Mouse (Mus musculus) lung, embryonic 14.5 days (tissue): ENCODE measurements at regions not wholly inside any gene's neighbourhood (a gene's known extent, or its start where the extent isn't known, plus 50 kb on each side); places are given as distances from the start of the nearest gene placed in this dataset.

ENCODE experiments used
- ATAC-seq: fragments of 200-750 bp; cut with Nextera tagmentation; 2 replicates; pipeline ENCODE4 v1.8.0; 2017; ENCODE audit warnings: mild to moderate bottlenecking, moderate TSS enrichment, moderate library complexity; ENCODE audit not compliant: insufficient read depth
- DNase-seq: peaks from one replicate; pipeline ENCODE4 v3.0.0-alpha.2; 2015
- H3K27ac ChIP-seq: fragments of 300-500 bp; sonication (generic); 2 replicates; pipeline ENCODE4 v1.5.1; 2014; ENCODE audit warnings: low read depth, mild to moderate bottlenecking, moderate library complexity
- H3K27me3 ChIP-seq: fragments of 300-500 bp; sonication (generic); 2 replicates; pipeline ENCODE4 v1.6.1; 2014; ENCODE audit warnings: low read length, control low read depth; ENCODE audit not compliant: insufficient read depth
- H3K36me3 ChIP-seq: fragments of 300-500 bp; sonication (generic); 2 replicates; pipeline ENCODE4 v1.6.1; 2014; ENCODE audit warnings: control low read depth; ENCODE audit not compliant: insufficient read depth
- H3K4me1 ChIP-seq: fragments of 300-500 bp; sonication (generic); 2 replicates; pipeline ENCODE4 v1.6.1; 2014; ENCODE audit warnings: antibody characterized with exemption, control low read depth; ENCODE audit not compliant: insufficient read depth
- H3K4me2 ChIP-seq: fragments of 300-500 bp; sonication (generic); 2 replicates; pipeline ENCODE4 v1.6.1; 2014; ENCODE audit warnings: mild to moderate bottlenecking
- H3K4me3 ChIP-seq: fragments of 300-500 bp; sonication (generic); 2 replicates; pipeline ENCODE4 v1.5.1; 2014; ENCODE audit warnings: low read depth, low read length
- H3K9ac ChIP-seq: fragments of 300-500 bp; sonication (generic); 2 replicates; pipeline ENCODE4 v1.6.1; 2014
- H3K9me3 ChIP-seq: fragments of 300-500 bp; sonication (generic); 2 replicates; pipeline ENCODE4 v1.6.1; 2016; ENCODE audit warnings: low read depth, low read length, control low read depth
- CTCF ChIP-seq: IDR thresholded peaks from 2 replicates; pipeline ENCODE4 v1.5.1; 2016; ENCODE audit warnings: antibody characterized with exemption, low read depth
- WGBS: fragments of 180-500 bp; shearing (Covaris S2); extraction: QIAGEN DNeasy Blood & Tissue Kit; methylation state at CpG from one replicate; pipeline ENCODE4 v1.1.7; 2014; 5-methylcytosine and 5-hydroxymethylcytosine counted together

DNA sequence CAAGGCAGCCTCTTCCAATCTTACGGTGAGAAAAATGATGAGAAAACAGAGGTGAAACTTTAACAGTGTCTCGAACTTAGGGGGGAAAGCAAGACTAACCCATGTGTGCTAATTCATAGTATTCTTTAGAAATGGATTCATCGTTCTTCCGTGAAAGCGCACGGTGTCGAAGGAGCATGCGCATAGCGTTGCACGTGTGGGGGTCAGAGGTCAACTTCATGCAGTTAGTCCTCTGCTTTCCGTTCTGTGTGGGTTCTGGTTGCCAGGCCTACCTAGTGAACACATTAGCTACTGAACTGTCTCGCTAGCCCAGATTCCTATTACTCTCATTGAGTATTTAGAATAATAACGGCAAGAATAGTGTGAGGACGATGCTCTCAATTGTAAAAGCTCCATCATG lies 74.7 kb upstream of the Kcnk2 start:
- no peak overlapping the region for H3K4me2 ChIP-seq
- no peak overlapping the region for H3K4me3 ChIP-seq
- H3K4me1 ChIP-seq, result no peaks in the 10 kb centered on the region; the same call in 1 of the 2 replicates
- TF ChIP-seq CTCF, result no peak
- no peak overlapping the region for H3K9ac ChIP-seq
- 91% methylated on average over 14 of the region's 14 CpGs for WGBS
- ATAC-seq (no peak), DNase-seq (no peak)
- H3K36me3 ChIP-seq, result no peaks in the 10 kb centered on the region
- no peaks in the 10 kb centered on the region for H3K27me3 ChIP-seq
- no peak overlapping the region for H3K27ac ChIP-seq
- H3K9me3 ChIP-seq, result no peaks in the 10 kb centered on the region

GRCm38 (mm10) chr1:189473071-189473470 lies 71.0 kb upstream of the Kcnk2 start:
- Histone ChIP-seq H3K36me3 (no peaks in the 10 kb centered on the region), H3K4me2 (no peak overlapping the region), H3K4me1 (no peaks in the 10 kb centered on the region; the same call in 1 of the 2 replicates), H3K9me3 (no peaks in the 10 kb centered on the region), H3K27me3 (no peaks in the 10 kb centered on the region), H3K9ac (no peak overlapping the region), H3K4me3 (no peak overlapping the region), H3K27ac (no peak overlapping the region)
- TF ChIP-seq CTCF, result no peak
- ATAC-seq (no peak), DNase-seq (no peak)
- WGBS, result 91% methylated on average over 4 of the region's 4 CpGs

DNA sequence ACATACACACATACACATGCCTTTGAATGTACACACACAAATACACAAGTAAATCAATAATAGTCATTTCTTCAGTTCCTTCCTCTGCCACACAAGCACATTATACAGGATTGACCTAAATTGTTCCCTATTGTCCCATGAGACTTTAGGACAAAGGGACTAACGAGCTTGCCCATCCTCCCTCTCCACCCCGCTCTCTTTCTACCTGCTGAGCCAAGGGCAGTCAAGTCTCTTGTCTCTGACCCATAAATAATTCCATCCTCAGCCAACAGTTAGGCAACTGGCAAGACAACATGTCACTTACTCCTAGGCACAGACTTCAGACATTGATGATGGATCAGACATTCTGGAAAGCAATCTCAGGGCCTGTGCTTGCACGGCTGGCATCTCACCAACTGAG lies 56.3 kb upstream of the Kcnk2 start:
- H3K36me3 ChIP-seq, result no peaks in the 10 kb centered on the region
- no peak overlapping the region for H3K9ac ChIP-seq
- H3K4me1 ChIP-seq, result no peaks in the 10 kb centered on the region
- 76% methylated on average over 3 of the region's 3 CpGs for WGBS
- no peaks in the 10 kb centered on the region for H3K9me3 ChIP-seq
- ATAC-seq, result no peak
- H3K4me3 ChIP-seq, result no peak overlapping the region
- TF ChIP-seq CTCF, result no peak
- H3K27ac ChIP-seq, result no peak overlapping the region
- no peak overlapping the region for H3K4me2 ChIP-seq
- no peaks in the 10 kb centered on the region for H3K27me3 ChIP-seq
- DNase-seq, result no peak
